Mouse (Mus musculus) CH12F3 (cell line): ENCODE data around the gene Hykk.

Experiments used
- in situ Hi-C: fragments of 300-500 bp; cut with MboI; formaldehyde crosslinking; loops from 2 replicates; pipeline ENCODE4 v1.14.3; 2020; ENCODE audit warnings: low sequenced_read_pairs

The Hykk gene

GRCm38 (mm10) chr9:54980674-54981073 lies 63.6 kb downstream of the Hykk start, which contains the start of gene Chrna5:
Gene Chrna5 (plus strand): TSS chr9:54980880.
- in situ Hi-C loops: no loop called here

GRCm38 (mm10) chr9:54981291-54982191 lies 64.5 kb downstream of the Hykk start:
- in situ Hi-C loops: no loop called here

GRCm38 (mm10) chr9:54982401-54982800 lies 65.3 kb downstream of the Hykk start:
- in situ Hi-C loops: no loop called here

- in situ Hi-C loops: no loop called here
Measured at GRCm38 (mm10) chr9:54990362-54990761, 73.3 kb downstream of the Hykk start.

GRCm38 (mm10) chr9:54994381-54994780 lies 77.3 kb downstream of the Hykk start:
- in situ Hi-C loops: no loop called here

GRCm38 (mm10) chr9:54995645-54996044 lies 78.6 kb downstream of the Hykk start:
- in situ Hi-C loops: no loop called here
